Mouse (Mus musculus) right cerebral cortex, postnatal 4 days (tissue): ENCODE data around the gene Wnt2b.
A peak's percentile ranks its signal among the peaks of the same experiment; 100 is the strongest.

ENCODE experiments used
- DNase-seq: peaks from one replicate; pipeline ENCODE4 v3.0.0-alpha.2; 2022

Wnt2b gene

DNA sequence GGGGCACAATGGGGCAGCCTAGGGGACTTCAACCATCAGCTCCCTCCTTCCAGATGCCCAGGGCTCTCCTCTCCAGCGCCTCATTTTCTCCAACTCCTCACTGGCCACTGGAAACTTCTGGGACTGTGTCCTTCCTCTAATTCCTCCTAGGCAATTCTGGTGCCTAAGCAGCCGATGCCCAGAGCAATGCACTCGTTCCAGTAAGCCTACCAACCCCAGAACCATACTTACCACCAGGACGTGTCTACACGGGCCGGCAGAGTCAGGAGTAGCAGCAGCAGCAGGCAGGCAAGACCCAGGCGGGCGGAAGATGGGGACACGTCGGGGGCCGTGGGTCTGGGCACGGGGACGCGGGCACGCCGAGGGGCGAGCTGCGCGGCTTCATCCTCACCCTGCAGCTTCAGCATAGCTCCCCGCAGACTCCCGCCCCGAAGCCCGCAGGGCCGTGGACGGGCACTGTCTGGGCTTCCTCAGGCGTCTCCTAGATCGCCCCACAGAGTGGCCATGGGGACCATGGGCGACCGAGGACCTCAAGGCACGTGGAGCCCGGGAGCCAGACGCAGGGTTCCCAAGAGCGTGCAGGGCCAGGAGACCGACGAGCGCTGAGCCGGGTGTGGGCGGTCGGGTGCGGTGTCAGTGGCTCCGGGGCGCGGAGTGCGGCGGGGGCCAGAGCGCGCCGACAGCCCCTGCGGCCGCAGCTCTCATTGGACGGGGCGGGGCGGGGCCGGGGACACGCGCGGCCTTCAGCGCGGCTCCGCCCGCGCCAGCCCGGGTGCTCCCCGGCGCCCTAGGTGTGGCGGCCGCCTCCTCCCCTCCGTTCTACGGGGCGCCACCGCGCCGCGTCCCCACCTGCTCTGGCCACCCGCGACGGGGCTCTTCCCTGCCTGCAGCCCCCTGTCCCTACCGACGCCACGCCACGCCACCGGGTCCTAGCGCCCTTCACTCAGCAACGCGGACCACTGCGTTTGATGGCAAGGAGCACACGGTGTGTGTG is at the start of gene Wnt2b:
Wnt2b (minus strand) TSS at position 856 of the 994 bp plus-strand sequence.
- DNase-seq = peak; percentile 37

DNA sequence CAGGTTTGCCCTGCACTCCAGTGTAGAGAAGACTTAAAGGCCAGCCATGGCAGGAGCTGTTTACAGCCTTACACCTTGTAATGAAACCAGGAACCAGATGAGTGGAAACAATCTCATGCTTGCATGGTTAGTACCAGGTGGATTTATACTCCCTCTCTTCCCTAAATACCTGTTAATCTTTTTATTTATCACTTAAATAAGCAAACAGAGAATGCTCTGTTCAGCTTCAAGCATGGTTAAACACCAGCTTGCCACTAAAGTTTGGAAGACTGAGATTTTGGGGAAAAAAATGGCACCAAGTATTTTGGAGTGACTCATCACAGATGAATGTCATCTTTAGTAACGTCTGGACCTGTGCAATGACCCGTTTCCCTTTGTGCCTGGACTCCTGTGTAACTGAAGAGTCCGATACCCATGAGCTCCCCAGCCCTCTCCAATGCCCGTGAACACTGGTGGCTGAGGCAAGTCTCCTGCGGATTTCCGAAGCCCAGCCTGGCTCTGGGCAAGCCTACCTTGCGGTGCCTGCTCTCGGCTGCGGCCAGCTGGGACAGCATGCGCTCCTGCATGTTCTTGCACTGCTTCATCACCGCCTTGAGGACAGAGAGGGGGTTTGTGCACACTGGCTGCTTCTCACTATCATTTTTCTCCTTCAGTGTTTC is 49.1 kb upstream of the Wnt2b start:
- DNase-seq = no peak

DNA sequence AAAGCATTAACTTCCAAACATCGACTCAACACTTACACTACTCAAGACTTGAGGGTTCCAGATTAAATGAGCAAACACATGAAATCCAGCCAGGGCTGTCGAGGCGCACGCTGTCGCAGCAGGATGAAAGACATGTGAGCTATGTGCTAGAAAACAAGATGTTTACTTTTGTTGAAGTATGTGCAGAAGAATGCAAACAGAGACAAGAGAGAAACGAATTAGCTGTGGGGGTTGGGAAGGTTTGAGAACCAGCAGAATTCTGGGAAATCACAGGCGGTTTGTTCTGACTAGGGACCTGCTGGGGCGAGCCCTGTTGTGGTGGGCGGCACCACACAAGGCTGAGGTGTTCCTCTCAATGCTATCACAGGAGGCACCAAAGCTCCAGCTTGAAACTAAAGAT is 46.3 kb upstream of the Wnt2b start:
- no peak for DNase-seq

DNA sequence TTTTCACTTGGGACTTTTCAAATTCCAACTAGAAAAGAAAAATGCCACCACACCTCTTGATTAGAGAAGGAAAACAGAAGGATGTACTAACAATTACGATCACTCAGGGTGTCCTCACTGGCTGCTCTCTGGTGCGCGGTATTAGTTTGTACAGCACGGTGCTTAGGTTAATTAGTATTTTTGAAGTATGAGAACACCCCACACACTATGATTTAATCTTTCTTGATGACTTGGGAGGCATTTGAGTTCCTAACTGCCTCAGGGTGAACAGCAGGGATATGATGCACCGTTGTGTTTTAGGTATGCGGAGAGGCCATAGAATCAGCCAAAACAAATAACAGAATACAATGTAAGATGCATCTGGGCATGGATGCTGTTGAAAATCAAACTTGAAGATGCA is 44.4 kb upstream of the Wnt2b start:
- DNase-seq = no peak

DNA sequence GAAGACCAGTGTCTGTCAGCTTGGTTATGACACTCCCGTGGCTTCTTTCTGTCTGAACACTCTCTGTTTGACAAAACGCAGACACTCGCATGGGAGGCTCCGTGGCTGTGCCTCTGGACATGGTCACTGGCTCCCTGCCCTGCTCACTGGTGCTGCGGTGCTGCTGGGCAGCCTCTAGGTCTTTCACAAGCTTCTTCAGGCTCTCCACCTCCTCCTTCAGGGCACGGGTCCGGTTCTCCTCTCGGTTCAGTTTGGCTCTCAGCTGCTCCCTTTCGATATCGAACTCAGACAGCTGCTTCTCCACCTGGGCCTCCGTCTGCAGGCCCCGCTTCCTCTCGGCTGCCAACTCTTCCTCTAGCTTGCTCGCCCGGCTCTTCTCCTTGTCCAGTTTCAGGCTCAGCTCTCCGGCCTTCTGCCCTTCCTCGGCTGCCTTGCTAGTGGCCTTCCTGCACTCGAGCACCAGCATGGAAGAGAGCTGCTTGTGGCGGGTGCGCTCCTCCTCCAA is 43.9 kb upstream of the Wnt2b start:
- no peak for DNase-seq

DNA sequence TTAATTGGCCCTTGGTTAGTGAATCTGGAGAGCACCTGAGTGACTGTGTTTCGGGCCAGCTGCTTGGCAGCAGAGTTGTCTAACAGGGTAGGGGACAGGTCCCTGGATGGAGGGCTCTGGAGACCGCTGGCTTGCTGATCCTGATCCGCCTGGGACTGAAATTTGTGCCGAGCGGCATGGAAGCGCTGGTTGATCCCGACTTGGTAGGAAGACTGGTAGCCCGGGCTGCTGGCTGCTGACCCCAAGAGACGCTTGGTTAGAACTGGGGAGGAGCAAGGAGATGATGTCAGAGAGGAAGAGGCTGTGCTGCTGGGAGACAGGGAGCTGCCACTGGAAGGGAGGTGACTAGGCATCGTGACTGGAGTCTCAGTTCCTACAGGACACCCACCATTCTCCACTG is 43.3 kb upstream of the Wnt2b start:
- no peak for DNase-seq

DNA sequence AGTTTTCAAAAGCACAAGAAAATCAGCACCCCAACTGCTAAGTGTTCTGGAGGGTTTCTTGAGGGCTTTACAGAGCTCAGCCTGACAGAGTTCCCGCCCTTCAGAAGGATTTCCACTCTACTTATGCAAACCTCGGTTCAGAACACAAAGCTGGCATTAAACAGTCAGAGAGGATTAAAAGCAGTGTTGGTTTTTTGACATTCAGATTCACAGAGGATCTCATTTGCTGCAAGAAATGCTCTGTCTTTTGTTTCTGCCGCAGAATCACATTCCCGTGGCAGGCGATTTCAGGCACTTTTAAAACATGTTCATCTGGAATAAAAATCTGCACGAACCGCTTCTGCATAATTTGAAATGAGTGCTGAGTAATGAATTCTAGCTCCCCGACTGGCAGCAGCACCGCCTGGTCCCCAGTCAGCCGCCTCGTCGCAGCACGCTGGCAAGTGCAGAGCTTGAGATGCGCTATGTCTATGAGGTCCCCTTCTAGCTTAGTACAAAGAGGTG is 42.3 kb upstream of the Wnt2b start:
- peak; percentile 52 for DNase-seq

DNA sequence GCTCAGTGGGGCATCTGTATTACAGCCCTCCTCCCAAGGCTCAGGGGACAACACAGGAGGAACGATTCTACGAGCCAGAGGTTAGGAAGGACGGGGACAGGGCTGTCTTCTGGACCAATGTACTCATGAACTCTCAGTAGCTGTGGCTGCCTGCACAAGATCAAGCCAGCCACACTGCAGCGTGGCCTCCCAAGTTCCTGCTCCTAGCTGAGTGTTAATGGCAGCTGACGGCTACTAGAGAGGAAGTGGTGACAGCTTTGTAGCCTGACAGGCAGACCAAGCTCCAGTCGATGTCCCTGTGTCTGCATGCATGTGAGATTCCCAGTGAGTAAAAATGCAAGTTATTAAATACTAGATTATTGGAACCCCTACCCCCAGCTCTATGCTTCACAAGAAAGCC is 39.7 kb upstream of the Wnt2b start:
- DNase-seq = no peak

DNA sequence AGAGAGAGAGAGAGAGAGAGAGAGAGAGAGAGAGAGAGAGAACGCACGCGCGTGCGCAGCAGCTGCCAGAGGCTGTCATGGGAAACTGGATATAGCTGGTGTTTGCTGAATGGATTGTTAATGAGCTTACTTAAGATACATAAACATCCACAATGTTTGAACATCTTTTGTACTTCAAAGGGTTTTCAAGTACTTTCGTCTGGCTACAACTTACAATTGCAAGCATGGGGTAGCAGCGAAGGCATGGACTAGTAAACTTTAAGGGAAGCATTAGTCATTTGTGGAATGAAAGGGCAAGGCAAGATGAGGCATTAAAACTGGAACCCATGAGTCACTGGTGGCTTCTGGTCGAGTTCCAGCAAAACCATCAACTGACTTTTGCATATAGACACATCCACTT is 38.8 kb upstream of the Wnt2b start:
- no peak for DNase-seq

DNA sequence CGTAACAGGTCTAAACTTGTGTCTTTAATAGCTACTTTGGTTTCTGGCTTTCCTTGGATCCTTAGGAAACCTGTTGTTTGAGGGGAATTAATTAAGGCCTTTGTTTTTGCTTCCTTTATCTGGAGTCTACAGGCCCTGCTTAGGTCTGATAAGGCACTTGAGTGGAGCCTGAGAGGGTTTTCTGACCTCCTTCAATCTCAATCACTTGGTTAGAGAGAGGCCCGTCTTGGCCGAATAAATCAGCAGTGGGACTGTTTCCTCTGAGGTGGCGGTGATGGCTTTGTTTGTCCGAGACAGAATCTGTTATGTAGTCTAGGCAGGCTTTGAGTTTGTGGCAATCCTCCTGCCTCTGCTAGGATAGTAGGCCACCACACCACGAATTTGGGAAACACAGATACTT is 35.8 kb upstream of the Wnt2b start:
- DNase-seq = no peak

DNA sequence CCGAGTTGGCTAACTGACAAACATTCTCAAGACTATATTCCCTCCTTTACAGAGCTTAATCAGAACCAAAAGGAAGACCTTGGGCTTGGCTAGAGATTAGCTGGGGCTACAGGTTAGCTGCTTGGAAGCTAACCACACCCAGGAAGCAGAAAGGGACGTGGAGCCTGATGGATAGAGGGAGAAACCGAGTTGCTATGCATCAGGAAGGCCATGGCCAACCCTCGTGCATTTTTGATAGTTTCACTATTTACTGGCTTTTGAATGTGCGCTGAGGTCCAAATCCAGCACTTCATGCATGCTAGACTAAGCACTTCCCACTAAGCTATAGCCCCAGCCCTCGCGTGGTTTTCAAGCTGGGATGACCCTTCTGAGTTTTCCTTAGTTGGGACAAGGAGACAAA is 34.0 kb upstream of the Wnt2b start:
- DNase-seq = no peak

DNA sequence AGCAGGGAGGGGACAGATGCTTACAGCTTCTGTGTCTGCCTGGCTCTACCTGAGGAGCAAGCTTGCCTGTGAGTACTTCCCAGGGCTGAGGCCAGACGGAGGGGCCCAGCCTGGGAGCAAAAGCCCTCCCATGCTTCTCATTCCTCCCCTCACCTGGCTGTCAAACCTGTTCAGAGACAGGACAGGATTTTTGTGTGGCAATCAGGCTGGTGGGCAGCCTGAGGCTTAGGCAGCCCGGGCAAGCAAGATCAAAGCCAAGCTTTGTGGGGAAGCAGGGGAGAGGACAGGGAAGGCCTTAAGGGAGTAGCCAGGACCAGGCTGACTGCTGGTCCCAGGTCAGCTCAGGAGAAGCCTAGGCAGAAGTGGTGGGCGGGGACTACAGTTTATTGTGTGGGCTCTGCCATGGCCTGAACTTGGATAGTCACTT is 32.7 kb upstream of the Wnt2b start:
- DNase-seq = no peak

DNA sequence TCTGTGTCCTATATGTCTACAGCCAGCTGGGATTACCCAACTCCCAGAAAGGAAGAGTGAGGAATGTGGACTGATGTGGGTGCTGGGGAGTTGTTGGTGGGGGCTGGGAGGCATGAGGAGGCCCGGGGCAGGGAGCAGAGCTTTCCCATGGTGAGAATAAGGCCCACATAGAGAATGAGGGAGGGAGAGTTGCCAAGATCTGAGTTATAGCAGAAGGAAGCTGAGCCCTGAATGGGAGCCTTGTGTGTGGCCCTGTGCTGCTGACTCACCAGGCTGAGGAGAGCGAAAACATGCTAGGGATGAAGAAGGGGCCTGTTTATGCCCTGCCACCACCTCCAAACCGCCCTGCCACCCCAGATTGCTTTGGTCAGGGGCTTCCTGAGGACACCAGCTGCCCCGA is 32.1 kb upstream of the Wnt2b start:
- DNase-seq = peak; percentile 18

DNA sequence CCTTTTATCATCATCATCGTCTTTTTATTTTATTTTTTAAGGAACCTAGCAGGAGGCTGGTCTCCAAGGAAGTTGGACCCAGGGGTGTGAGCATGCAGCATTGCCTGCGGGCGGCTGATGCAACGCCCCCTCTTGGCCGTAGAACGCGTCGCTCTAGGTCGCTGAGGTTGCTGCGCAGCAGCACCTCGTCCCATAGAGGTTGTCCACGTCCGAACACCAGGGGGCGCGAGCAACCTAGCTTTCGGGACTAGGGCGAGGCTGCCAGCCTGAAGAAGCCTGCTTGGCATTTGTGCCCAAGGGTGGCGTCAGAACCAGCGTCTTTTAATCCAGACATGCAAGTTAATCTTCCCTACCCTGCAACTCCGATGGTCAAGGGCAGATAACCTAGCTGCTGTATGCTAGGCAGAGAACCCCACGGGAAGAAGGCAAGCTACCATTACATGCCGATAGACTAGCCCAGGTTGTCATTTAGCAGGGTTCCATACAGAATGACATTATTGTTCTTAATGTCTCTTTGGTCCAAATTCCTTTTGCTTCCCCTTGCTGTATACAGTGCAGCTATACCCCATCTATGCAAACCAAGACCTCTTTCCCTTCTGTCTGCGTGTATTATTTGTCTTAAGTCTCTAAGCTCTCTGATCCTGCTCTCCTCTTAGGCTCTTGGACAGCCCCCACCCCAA is 31.1 kb upstream of the Wnt2b start:
- DNase-seq = peak; percentile 92

DNA sequence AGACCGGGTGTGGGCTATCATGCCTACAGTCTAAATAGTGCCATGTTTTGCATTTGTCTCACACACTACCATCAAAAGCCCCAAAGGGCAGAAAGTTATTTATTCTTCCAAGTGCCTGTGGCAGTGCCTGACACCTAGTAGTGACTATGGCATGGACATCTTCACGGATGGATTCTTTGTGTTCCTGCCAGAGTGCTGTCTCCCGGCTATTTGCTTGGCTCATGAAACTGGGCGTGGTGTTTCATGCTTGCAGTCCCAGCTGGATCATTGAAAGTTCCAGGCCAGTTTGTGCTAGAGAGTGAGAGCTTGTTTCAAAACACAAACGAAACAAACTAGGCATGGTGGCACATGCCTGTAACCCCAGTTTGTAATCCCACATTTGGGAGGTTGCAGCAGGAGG is 30.0 kb upstream of the Wnt2b start:
- DNase-seq = no peak

DNA sequence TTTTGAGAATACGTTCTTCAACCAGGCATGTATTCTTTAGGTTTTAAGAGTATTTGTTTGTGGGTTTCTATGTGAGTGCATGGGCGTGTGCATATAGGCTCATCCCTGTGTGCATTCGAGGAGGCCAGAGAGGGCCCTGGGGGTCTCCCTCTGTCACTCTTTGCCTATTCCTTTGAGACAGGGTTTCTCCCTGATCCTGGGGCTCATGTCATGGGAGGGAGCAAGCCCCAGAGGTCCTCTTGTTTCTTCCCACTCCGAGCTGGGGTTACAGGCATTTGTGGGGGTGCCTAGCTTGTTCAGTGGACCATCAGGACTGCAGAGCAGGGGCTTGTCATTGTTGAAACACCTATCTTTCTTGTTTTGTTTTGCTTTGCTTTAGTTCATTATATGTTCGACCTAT is 26.2 kb upstream of the Wnt2b start:
- no peak for DNase-seq

DNA sequence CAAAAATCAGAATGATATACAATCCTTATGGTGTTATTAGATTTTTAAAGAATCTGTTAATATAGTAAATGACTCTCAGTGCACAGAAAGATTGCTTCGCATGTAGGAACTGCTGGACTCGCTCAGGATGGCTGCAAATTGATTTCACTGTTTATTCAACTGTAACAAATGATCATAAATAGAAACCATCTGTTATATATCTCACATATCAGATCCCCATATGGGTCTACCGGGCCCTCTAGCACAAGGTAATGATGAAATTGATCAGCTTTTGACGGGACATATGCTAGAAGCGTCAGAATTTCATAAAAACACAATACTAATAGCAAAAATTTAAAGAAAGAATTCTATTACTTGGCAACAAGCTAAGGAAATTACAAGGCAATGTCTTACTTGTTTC is 18.0 kb upstream of the Wnt2b start:
- DNase-seq = no peak

DNA sequence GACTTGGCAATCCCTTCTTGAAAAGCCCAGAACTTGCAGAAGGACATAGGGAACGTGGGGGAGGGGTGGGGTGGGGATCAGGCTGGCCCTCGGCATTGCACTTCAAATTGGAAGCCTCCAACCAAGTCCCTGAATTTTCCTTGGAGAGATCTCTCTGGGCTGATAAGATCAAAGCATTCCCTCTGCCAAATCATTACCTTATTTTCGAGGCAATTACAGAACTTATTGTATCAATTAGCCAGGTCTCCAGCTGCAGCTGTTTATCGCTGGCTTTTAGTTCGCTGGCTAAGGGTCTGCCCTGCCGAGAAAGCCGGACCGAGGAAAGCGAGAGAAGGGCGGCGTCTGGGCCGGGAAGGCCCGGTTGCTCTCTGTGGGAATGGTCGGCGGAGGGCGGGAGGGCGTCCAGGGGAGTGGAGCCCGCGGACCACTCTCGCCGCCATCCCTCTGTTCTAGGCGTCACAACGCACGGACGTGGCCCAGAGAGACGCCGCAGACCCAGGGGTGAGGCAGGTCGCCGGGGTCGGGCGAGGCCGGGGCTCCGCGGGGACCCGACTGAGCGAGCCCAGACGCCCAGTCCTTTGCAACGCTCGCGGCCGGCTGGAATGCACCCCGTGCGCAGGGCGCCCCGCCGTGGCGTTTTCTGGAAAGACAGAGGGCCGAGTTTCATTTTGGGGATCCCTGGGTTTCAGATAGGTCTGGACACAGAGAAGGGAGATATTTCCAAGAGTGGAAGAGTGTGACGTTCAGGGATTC is 6.0 kb upstream of the Wnt2b start:
- DNase-seq = peak; percentile 83

DNA sequence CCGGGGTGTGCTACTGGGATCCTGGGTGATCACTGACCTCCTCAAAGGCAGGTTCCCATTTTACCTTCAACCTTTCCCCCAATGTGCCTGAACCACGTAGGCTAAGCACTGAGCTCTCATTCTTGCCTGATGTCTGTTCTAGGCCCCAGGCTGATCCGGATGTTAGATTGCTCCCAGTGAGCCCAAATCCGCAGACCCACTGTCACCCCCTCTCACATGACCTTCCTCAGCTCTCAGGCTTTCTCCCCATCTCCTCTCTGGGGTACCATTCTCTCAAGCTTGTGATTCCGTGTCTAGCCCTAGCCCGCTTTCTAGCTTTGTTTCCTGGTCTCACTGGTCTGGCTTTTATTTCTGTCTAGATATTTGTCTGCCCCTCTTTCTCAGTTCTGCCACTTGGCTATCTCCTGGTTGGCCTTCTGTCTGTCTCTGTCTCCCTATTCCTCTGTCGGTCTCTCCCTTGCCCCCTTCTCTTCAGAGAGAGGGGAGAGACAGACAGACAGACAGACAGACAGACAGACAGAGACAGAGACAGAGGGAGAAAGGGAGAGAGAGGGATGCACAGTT is 4.4 kb upstream of the Wnt2b start:
- no peak for DNase-seq

DNA sequence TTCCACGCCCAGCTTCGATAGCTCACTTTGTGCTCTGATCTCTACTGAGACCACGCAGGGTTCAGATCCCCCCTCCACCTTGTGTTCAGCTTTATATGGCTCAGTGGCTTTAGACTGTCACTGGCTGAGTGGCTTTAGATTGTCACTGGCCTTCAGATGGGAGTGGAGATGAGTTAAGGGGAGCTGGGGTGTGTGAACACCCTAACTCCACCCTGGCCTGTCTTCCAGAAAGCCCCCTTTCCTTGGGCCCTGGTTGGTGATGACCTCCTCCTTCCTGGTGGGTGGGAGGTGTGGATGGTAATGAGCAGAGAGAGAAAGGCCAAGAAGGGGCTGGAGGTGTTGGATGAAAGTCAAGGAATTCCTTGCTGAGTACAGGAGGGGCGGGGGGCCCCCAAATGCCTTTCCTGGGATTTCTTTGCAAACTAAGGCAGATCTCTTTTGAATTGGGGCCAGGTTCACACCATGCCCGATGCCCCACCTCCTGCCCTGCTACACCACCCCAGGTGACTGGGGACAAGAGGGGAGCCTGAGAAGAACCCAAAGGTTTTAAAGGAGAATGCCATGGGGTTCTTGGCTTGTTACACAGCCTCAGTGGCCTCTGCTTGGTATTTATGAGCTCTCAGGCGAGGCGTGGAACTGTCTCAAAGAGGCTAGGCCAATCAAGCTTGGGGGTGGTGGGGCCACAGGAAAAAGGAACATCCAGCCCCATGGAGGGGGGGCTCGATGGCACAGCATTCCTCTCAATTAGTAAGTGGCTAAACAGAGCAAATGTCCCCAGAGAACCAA is 3.5 kb upstream of the Wnt2b start:
- no peak for DNase-seq
